Mouse (Mus musculus) forebrain, embryonic 16.5 days (tissue): ENCODE measurements around the gene Thada. TPM values are rescaled to one million over a fixed set of nuclear protein-coding genes. Genes with fewer than 3 reads are reported as not detected.

Source experiments
- ATAC-seq: fragments of 200-750 bp; cut with Nextera tagmentation; 2 replicates; pipeline ENCODE4 v1.8.0; 2017; ENCODE audit warnings: mild to moderate bottlenecking, moderate library complexity
- H3K27ac ChIP-seq: fragments of 300-500 bp; sonication (generic); 2 replicates; pipeline ENCODE4 v1.5.1; 2014; ENCODE audit warnings: low read length, control low read depth
- H3K27me3 ChIP-seq: fragments of 300-500 bp; sonication (generic); replicated peaks from 2 replicates; pipeline ENCODE4 v1.6.1; 2014; ENCODE audit warnings: low read length; ENCODE audit not compliant: control insufficient read depth, insufficient read depth
- H3K36me3 ChIP-seq: fragments of 300-500 bp; sonication (generic); 2 replicates; pipeline ENCODE4 v1.6.1; 2014; ENCODE audit not compliant: control insufficient read depth, insufficient read depth
- H3K4me1 ChIP-seq: fragments of 300-500 bp; sonication (generic); replicated peaks from 2 replicates; pipeline ENCODE4 v1.6.1; 2014; ENCODE audit warnings: low read length; ENCODE audit not compliant: control insufficient read depth, insufficient read depth
- H3K4me2 ChIP-seq: fragments of 300-500 bp; sonication (generic); 2 replicates; pipeline ENCODE4 v1.6.1; 2014; ENCODE audit warnings: mild to moderate bottlenecking, low read length, control low read depth
- H3K4me3 ChIP-seq: fragments of 300-500 bp; sonication (generic); replicated peaks from 2 replicates; pipeline ENCODE4 v1.5.1; 2014; ENCODE audit warnings: mild to moderate bottlenecking, low read length, control low read depth
- H3K9ac ChIP-seq: fragments of 300-500 bp; sonication (generic); replicated peaks from 2 replicates; pipeline ENCODE4 v1.6.1; 2014; ENCODE audit warnings: low read depth, low read length, control low read depth
- H3K9me3 ChIP-seq: fragments of 300-500 bp; sonication (generic); 2 replicates; pipeline ENCODE4 v1.6.1; 2016; ENCODE audit warnings: low read length; ENCODE audit not compliant: control insufficient read depth
- WGBS: fragments of 180-500 bp; shearing (Covaris S2); extraction: QIAGEN DNeasy Blood & Tissue Kit; methylation state at CpG from one replicate; pipeline ENCODE4 v1.1.7; 2014; 5-methylcytosine and 5-hydroxymethylcytosine counted together
- polyA plus RNA-seq: library from polyadenylated mRNA; unstranded; fragments of >200 nt; fragmentation: Nextera tagmentation; extraction: Ambion mirVana; gene quantifications from 2 replicates; pipeline ENCODE4 v1.2.1, GENCODE M21; 2015

Thada gene
- polyA plus RNA-seq, 1 experiment from 2014 or later: 6.6 TPM

DNA sequence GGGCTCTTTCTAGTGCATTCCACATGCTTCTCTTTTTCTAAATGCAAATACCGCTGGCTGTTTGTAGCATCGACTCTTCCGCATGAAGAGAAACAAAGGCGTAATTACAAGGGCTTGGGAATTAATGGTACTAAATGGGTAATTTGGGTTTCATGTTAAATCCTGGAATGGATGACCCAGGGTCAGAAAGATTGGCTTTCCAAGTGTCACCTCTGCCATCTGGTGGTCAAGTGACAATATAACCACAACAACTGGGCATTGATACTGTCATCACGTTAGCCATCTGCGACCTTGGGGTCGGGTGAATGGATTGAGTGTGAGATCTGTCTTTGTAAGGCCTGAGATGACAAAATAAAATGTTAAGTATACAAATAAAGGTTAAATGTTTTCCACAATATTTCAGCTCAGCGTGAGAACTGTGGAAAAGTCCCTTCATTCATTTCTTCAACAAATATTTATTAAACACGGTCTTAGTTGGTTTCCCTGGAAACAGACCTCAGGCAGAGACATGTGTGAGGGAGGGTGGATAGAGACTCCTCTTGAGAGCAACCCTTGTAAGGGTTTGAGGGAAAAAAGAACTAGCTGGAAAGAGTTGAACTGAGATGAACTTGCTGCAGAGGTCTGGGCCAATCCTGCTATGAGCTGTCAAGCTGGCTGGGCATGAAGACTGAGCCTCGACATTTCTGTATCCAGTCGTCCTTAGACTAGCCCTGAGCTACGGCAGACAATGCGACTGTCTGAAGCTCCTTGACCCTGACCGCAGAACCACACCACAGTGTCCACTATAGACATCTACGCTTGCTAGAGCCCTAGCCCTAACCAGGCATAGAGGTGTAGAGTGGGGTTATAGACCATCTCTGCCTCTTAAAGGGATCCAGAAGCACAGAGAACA, 14.7 kb upstream of the Thada start:
- Histone ChIP-seq H3K9ac (no peak overlapping the region), H3K4me3 (no peak overlapping the region), H3K4me2 (no peak overlapping the region), H3K36me3 (no peaks in the 10 kb centered on the region), H3K27me3 (no peaks in the 10 kb centered on the region), H3K9me3 (no peaks in the 10 kb centered on the region), H3K4me1 (0 out of 2 replicates have a peak, but pooled peaks cover 3% of the 10 kb centered on the region), H3K27ac (no peak overlapping the region)
- WGBS: 42% methylated on average over 15 of the region's 15 CpGs
- peak; percentile 33; the same call in 1 of the 2 replicates for ATAC-seq

DNA sequence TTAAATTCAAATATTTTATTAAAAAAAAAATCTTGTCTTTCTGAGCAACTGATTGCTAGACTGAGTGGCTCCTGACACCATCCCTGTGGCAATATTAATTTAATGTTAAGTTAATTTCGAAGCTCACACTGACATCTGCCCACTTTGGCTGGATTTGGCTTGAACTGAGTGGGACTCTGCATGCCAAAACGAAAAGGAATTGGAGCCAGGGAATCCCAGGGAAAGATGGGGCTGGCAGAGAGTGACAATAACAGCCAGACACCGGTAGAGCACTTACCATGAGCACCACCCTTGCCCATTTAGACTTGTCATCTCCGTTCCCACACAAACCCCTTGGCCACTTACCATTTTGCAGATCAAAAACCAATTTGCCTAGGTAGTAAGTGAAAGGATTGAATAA, 12.3 kb upstream of the Thada start:
- H3K4me1 ChIP-seq: 0 out of 2 replicates have a peak, but pooled peaks cover 3% of the 10 kb centered on the region
- no peak overlapping the region for H3K27ac ChIP-seq
- H3K4me2 ChIP-seq: no peak overlapping the region
- H3K27me3 ChIP-seq: no peaks in the 10 kb centered on the region
- H3K9me3 ChIP-seq: no peaks in the 10 kb centered on the region
- H3K4me3 ChIP-seq: no peak overlapping the region
- H3K36me3 ChIP-seq: no peaks in the 10 kb centered on the region
- no peak overlapping the region for H3K9ac ChIP-seq
- 67% methylated on average over 4 of the region's 4 CpGs for WGBS
- ATAC-seq: no peak

DNA sequence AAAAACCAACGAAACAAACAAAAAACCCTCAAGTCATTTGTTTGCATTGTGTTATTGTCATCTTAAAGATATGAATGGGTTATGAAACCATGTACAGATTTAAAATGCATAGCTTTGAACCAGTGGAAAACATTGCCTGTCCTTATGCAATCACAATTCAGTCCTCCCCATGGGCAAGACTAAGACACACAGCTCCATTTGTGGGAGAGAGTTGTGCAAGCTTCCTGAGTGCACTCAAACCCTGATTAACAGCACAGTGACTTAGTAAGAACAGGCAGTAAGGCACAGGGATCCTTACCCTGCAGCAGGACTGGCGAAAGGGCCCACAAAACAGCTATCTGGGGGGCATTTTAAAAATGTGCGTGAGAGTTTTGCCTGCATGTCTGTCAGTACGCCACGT, 11.2 kb upstream of the Thada start:
- H3K27me3 ChIP-seq: no peaks in the 10 kb centered on the region
- H3K27ac ChIP-seq: no peak overlapping the region
- no peak overlapping the region for H3K4me3 ChIP-seq
- no peak for ATAC-seq
- WGBS: 91% methylated on average over 5 of the region's 5 CpGs
- H3K36me3 ChIP-seq: no peaks in the 10 kb centered on the region
- no peaks in the 10 kb centered on the region for H3K9me3 ChIP-seq
- no peak overlapping the region for H3K4me2 ChIP-seq
- H3K4me1 ChIP-seq: 0 out of 2 replicates have a peak, but pooled peaks cover 3% of the 10 kb centered on the region
- H3K9ac ChIP-seq: no peak overlapping the region

DNA sequence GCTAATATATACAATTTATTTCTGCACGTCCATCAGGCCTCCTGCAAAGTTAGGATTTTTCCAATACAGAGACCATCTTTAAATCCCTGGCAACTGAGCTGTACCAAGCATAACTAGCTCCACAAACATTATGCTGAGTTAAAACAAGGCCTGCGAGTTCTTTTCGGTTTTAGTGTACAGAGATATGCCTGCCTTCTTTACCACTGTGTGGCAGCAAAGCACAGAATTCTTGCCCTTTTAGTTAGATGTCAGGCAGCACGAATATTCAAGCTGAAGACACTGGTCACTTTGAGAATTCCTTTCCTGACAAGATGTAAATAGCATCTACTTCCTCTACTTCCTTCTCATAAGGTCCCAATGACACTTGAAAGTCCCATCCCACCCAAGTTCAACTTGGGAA, 8.3 kb upstream of the Thada start:
- no peaks in the 10 kb centered on the region for H3K9me3 ChIP-seq
- H3K36me3 ChIP-seq: no peaks in the 10 kb centered on the region
- ATAC-seq: no peak
- H3K4me3 ChIP-seq: no peak overlapping the region
- no peaks in the 10 kb centered on the region for H3K27me3 ChIP-seq
- no peak overlapping the region for H3K4me2 ChIP-seq
- H3K27ac ChIP-seq: no peak overlapping the region
- WGBS: 57% methylated on average over 4 of the region's 4 CpGs
- no peaks in the 10 kb centered on the region for H3K4me1 ChIP-seq
- H3K9ac ChIP-seq: no peak overlapping the region

DNA sequence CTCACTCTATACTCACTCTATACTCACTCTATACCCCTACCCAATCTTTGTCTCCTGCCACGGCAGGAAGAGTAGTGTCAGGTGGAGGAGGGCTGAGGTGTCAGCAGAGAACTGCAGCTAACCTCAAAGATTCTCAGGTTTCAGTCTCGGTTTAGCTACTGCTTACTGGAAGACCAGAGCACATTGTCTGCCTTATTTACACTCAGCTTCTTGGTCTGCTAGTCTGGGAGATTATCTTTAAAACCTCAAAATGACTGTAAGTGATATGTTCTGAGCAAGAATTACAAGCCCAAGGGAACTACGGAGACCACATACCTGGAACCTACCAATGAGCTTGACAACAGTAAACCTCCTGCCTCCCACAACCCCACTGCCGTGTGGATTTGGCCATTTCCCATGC, 31.0 kb downstream of the Thada start:
- H3K4me3 ChIP-seq: no peak overlapping the region
- H3K4me2 ChIP-seq: no peak overlapping the region
- H3K27me3 ChIP-seq: no peaks in the 10 kb centered on the region
- WGBS: 88% methylated on average over 4 of the region's 4 CpGs
- H3K9ac ChIP-seq: no peak overlapping the region
- H3K36me3 ChIP-seq: peaks cover 22% of the 10 kb centered on the region
- H3K9me3 ChIP-seq: no peaks in the 10 kb centered on the region
- no peak for ATAC-seq
- no peaks in the 10 kb centered on the region for H3K4me1 ChIP-seq
- H3K27ac ChIP-seq: no peak overlapping the region

DNA sequence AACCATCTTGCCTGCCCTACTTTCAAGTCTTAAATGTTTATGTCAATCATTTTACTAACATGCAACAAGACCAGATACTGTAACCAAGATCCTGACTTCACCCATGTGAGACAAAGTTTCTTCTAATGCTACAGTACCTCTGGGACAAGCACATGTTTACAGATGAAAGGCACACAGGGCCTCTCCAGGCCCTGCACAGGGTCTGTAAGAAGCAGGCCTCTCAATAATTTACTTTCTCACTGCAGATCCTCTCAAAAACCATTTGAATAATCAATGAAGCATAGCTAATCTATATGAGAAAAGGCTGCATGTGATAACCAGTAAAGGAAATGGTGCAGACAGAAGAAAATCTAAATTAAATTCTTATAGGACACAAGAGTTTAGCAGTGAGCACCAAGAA, 31.8 kb downstream of the Thada start:
- Histone ChIP-seq H3K27ac (no peak overlapping the region), H3K4me3 (no peak overlapping the region), H3K36me3 (peaks cover 18% of the 10 kb centered on the region), H3K4me1 (no peaks in the 10 kb centered on the region), H3K4me2 (no peak overlapping the region), H3K9me3 (no peaks in the 10 kb centered on the region), H3K9ac (no peak overlapping the region), H3K27me3 (no peaks in the 10 kb centered on the region)
- no peak for ATAC-seq

DNA sequence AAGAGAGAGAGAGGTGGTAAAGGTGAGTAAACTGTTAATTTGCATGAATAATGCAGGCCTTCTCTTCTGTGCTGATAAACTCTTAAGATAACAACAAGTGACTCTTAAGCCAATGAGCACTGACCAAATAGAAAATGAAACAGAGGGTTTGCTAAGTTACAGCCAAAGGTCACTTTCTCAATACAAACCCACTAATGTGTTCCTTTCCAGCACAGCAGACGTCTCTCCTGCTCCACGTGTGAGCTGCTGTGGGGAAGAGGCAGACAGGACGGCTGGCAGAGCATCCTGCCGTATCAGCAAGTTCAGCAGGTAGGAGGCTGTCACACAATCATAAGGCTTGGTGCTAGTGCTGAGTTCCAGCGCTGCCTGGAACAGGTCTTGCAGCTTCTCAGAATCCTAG, 34.0 kb downstream of the Thada start:
- Histone ChIP-seq H3K27me3 (no peaks in the 10 kb centered on the region), H3K4me2 (no peak overlapping the region), H3K4me1 (no peaks in the 10 kb centered on the region), H3K36me3 (peaks cover 19% of the 10 kb centered on the region), H3K27ac (no peak overlapping the region), H3K9me3 (no peaks in the 10 kb centered on the region), H3K4me3 (no peak overlapping the region), H3K9ac (no peak overlapping the region)
- ATAC-seq: no peak
- WGBS: 87% methylated on average over 5 of the region's 5 CpGs

DNA sequence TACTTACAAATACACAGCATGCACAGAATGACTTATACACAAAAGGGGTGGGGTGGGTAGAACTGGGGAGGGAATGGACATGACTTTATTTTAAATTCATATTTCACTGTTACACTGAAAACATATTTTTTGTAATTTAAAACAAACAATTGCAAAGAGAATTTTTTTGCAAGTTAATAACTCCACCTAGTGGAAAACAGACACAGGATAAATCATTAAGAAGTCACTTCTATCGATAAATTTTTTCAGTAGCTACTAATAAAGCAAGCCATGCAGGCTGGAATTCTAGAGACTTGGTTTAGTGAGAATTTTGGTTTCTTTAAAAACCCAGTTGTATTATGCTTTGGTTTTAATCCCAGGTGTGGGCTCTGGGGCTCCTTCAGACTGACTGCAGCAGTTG, 41.7 kb downstream of the Thada start:
- no peak overlapping the region for H3K4me3 ChIP-seq
- no peak overlapping the region for H3K27ac ChIP-seq
- peaks cover 8% of the 10 kb centered on the region for H3K36me3 ChIP-seq
- no peak for ATAC-seq
- WGBS: 88% methylated on average over 1 of the region's 1 CpGs
- H3K9me3 ChIP-seq: no peaks in the 10 kb centered on the region
- no peak overlapping the region for H3K4me2 ChIP-seq
- H3K27me3 ChIP-seq: no peaks in the 10 kb centered on the region
- H3K4me1 ChIP-seq: no peaks in the 10 kb centered on the region
- no peak overlapping the region for H3K9ac ChIP-seq

DNA sequence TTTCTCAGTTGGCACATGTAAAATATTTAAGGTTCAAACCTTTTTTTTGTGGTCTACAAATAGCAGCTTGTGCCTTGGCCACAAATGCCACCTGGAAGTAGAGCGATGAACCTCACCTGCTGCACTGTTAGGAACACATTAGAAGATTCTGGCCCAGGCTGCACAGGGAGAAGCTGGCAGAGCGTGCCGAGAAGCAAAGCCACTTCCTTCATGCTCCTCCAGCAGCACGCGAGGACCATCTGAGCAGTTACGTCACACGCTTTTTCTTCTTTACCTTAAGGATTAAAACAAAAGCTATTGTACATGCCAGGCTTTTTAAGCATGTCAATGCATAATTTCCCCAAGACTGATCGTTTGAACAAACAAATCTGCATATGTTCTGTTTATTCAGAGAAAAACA, 43.1 kb downstream of the Thada start:
- WGBS: 77% methylated on average over 8 of the region's 8 CpGs
- Histone ChIP-seq H3K4me2 (no peak overlapping the region), H3K4me3 (no peak overlapping the region), H3K36me3 (peaks cover 5% of the 10 kb centered on the region; the same call in 1 of the 2 replicates), H3K27ac (no peak overlapping the region), H3K4me1 (no peaks in the 10 kb centered on the region), H3K9me3 (no peaks in the 10 kb centered on the region), H3K27me3 (no peaks in the 10 kb centered on the region), H3K9ac (no peak overlapping the region)
- ATAC-seq: no peak
